Mouse (Mus musculus): ENCODE results near the gene Taf15. TPM values are rescaled to one million over a fixed set of nuclear protein-coding genes. Genes with fewer than 3 reads are reported as not detected.

Taf15 gene
- polyA plus RNA-seq, 1 experiment: 13.8 TPM

DNA sequence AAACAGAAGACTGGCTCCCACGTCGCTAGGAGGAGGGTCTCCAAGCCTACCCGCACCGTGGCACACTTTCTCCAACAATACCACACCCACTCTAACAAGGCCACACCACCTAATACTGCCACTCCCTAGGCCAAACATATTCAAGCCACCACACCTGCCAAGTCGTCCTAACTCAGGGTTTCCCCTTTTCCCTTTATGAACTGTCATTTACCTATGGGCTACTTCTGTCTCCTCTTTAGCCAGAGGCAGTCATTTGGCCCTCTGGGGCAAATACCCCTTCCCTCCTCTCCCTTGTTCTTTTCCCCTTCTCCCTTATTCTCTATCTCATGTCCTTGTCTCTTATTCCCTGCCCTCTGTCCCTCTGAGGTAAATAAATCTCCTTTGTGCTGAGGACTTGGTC lies 78.8 kb downstream of the Taf15 start:
- no peak for TF ChIP-seq POLR2A (IDR thresholded peaks at IDR 0.05; ENCODE audit: low read depth, low read length)
- TF ChIP-seq CTCF (conservative IDR thresholded peaks at IDR 0.05; ENCODE audit: insufficient read depth, insufficient read length, low read depth, low read length): no peak
- Histone ChIP-seq H3K27me3 (replicated peaks; ENCODE audit: control insufficient read depth, insufficient read depth, low read length) (no peaks in the 10 kb centered on the region), H3K27ac (ENCODE audit: insufficient read depth, low read depth, low read length) (no peak overlapping the region), H3K36me3 (ENCODE audit: control insufficient read depth, insufficient read depth, low read length) (no peaks in the 10 kb centered on the region), H3K4me1 (ENCODE audit: control insufficient read depth, insufficient read depth, low read length) (no peaks in the 10 kb centered on the region), H3K4me3 (ENCODE audit: insufficient read depth, low read depth, low read length) (no peak overlapping the region)
- DNase-seq: no peak
- 74% methylated on average over 5 of the region's 5 CpGs for WGBS

Other genes starting within 250 kb of the Taf15 start
- gene Slfn14, start 186.4 kb upstream of the Taf15 start, polyA plus RNA-seq (2012; rRNA removed): 0.03 TPM in 1 of 2 replicates, not detected in the other
- gene Ap2b1, start 174.1 kb upstream of the Taf15 start, polyA plus RNA-seq (2012; rRNA removed): 34.9 and 37.4 TPM in 2 replicates
- gene Pex12, start 170.5 kb upstream of the Taf15 start, polyA plus RNA-seq (2012; rRNA removed): 11.4 and 11.8 TPM in 2 replicates
- gene Rasl10b, start 63.9 kb upstream of the Taf15 start, polyA plus RNA-seq (2012; rRNA removed): 1.4 and 1.8 TPM in 2 replicates
- not detected in 2 replicates for gene Gas2l2, start 43.6 kb upstream of the Taf15 start, polyA plus RNA-seq (2012; rRNA removed)
- gene 1700020L24Rik, start 35.4 kb upstream of the Taf15 start, polyA plus RNA-seq (2012; rRNA removed): 0.11 and 0.14 TPM in 2 replicates
- 4.3 TPM in 2 replicates for gene Mmp28, start 10.0 kb upstream of the Taf15 start, polyA plus RNA-seq (2012; rRNA removed)
- gene Heatr9, start 49.1 kb downstream of the Taf15 start, polyA plus RNA-seq (2012; rRNA removed): 0.03 TPM in 1 of 2 replicates, not detected in the other
- 11.5 and 70.3 TPM in 2 replicates for gene Ccl5, start 57.4 kb downstream of the Taf15 start, polyA plus RNA-seq (2012; rRNA removed)
- 0.92 and 1.7 TPM in 2 replicates for gene Ccl9, start 105.5 kb downstream of the Taf15 start, polyA plus RNA-seq (2012; rRNA removed)
- gene Ccl6, start 120.0 kb downstream of the Taf15 start, polyA plus RNA-seq (2012; rRNA removed): 3.9 and 6.2 TPM in 2 replicates
- not detected in 2 replicates for gene Rpl9-ps1, start 172.5 kb downstream of the Taf15 start, polyA plus RNA-seq (2012; rRNA removed)
- gene Ccl3, start 176.3 kb downstream of the Taf15 start, polyA plus RNA-seq (2012; rRNA removed): 1.6 and 1.8 TPM in 2 replicates
- 1.3 and 2.0 TPM in 2 replicates for gene Ccl4, start 189.5 kb downstream of the Taf15 start, polyA plus RNA-seq (2012; rRNA removed)
- gene Wfdc17, start 230.9 kb downstream of the Taf15 start, polyA plus RNA-seq (2012; rRNA removed): 2.6 and 4.4 TPM in 2 replicates
- gene Wfdc18, start 235.9 kb downstream of the Taf15 start, polyA plus RNA-seq (2012; rRNA removed): not detected in 2 replicates

Data from kidney, adult 2 months (tissue).